Mouse (Mus musculus) liver, embryonic 14.5 days (tissue): Measurements from ENCODE around the gene Gas7.

Source experiments
- CTCF ChIP-seq: IDR thresholded peaks from 2 replicates; pipeline ENCODE4 v1.5.1; 2016; ENCODE audit warnings: antibody characterized with exemption, low read depth, control low read depth
- EP300 ChIP-seq: IDR thresholded peaks from 2 replicates; pipeline ENCODE4 v1.6.1; 2016; ENCODE audit warnings: antibody characterized with exemption, low read depth

DNA sequence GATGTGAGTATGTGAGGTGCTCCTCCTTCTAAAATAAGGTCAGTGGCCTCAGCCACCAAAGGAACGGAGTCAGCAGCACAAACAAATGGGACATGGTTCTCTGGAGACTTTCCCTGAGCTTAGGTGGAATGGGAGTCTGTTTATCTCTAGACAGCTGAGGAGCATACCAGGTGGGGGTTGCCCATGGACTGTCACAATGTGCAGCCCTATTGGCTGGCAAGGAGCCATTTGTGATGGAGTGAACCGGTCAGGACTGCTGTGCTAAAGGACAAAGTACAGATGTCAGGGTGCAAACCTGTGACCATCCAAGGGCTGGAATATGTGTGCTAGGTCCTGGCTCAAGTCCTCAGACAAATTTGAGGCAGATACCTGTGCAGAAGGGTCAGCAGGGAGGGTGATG is 173.3 kb downstream of the Gas7 start:
- TF ChIP-seq CTCF (no peak), EP300 (no peak)
